Mouse (Mus musculus) MEL (cell line): ENCODE measurements around the gene Zdhhc14.

Experiments
- GABPA ChIP-seq: IDR thresholded peaks from 2 replicates; pipeline ENCODE4 v1.6.1; 2012; ENCODE audit warnings: low read depth, mild to moderate bottlenecking, inconsistent platforms, low read length, improper control_type of control experiment, moderate library complexity
- MYB ChIP-seq: IDR thresholded peaks from 2 replicates; pipeline ENCODE4 v1.6.1; 2011; ENCODE audit warnings: mild to moderate bottlenecking, low read depth, low read length, improper control_type of control experiment
- ZNF384 ChIP-seq: IDR thresholded peaks from 2 replicates; pipeline ENCODE4 v1.6.1; 2012; ENCODE audit warnings: low read depth, mild to moderate bottlenecking, inconsistent platforms, low read length, improper control_type of control experiment

- TF ChIP-seq GABPA (no peak), ZNF384 (no peak), MYB (no peak)
These were observed 4.2 kb upstream of the Zdhhc14 start for GRCm38 (mm10) chr17:5488156-5488555.
